Mouse (Mus musculus) lung, adult 18-20 months (tissue): Measurements from ENCODE around the gene Kif16b.

Experiments used
- DNase-seq, 2 experiments: peaks; one replicate each; pipeline ENCODE4 v3.0.0; 2022; ENCODE audit warnings: mixed read lengths in 2 of 2

Kif16b gene

DNA sequence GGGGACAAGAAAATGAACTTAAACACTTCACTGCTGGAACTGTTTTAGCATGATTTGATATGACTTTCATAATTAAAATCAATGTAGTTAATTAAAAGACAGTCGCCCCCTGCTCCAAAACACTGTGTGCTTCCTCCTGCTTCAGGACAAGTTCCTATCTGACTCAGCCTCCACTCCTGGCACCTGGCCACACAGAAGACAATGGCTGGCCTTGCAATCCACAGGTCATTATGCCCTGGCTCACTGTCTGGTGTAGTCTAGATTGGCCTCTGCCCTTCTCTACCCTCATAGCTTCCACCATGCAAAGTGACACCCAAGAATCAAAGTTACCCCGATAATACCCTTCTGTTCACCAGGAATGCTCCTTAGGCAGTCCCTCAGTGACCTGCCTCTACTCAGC, 26.8 kb downstream of the Kif16b start:
- peak; percentile 30 to 44 for DNase-seq

DNA sequence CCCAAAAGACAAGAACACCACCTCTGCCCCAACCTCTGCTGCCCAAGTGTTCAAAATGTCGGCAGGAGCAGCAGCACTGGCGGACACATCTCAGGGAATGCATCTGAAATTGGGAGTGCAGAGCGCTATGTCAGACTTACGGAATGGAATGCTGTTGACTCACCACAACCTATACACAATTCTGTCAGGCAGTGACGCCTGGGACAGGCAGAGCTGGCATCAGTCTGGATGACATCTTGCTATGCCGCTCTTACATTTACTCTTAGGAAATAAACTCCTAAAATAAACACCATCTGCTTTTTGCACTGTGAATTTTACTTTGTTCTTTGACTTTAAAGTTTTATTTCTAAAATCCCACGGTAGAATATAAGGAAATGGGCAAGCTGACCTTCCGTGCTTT, 31.3 kb downstream of the Kif16b start:
- DNase-seq = no peak

DNA sequence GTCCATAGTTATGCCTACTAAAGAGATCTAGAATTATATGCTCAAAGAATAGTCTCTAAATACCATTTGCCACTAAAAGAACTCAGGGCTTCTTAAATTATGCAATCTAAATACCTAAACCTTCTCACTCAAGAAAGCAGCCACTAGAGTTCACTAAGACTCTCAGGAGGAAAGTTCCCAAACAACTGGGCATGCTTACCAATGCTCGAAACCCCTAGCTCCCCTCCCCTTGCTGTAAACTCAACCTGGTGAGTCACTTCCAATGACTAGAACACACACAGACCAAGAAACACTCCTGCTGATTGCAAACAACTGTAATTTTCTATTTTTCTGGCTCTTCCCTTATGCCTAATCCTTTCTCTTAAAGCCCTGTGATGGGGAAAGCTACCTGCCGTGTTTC, 33.9 kb downstream of the Kif16b start:
- peak; percentile 43 to 63 for DNase-seq

DNA sequence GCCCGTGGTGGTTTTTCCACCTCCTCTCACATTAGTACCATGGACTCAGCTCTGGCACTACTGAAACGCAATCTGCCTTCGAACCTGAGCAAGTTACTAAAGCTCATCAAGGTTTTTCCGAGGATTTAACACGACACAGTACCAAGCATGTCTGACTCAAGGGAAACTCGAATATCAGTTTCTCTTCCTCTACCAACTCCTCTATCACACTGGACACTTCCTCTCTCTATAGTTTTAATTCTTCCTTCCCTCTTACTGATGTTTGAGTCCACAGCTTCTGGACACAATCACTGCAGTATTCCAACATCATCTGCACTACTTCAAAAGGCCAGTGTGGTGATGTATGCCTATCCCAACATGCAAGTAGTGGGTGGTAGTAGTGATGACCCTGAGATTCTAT, 40.3 kb downstream of the Kif16b start:
- DNase-seq = no peak

DNA sequence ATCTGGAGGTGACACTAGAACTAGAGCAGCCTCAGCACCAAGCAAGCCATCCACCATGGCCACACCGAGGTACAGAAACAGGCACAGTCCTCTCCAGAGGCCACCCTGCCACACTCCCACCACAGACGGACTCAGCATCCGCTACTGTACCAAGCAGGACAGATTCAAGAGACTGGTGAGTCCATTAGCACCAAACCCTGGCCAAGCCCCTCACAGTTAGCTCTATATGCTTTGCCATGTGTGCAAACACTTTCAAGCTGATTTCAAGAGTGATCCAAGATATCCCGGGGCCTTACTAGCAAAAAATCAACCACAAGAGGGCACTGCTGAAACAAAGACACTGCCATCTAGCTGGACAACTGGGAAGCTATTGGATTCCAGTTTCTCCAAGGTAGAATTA, 41.9 kb downstream of the Kif16b start:
- DNase-seq = peak; percentile 37 to 65

DNA sequence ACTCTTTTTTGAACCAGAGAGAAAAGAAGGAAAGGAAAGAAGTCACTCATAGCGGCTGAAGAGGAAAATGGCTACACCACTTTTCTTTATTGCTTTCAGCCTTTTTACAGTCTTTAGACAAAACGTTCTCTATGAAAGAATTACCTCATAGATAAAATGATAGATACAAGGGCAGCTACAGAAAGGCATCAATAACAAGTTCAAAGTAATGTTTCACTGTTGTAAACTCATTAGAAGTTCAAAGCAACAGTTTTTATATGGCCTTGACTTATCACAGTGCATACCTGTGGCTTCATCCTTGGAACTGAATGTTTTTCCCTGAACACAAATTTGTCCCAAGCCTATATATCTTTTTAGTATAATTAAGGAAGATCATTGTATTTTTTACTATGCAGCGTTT, 62.6 kb downstream of the Kif16b start:
- no peak for DNase-seq

DNA sequence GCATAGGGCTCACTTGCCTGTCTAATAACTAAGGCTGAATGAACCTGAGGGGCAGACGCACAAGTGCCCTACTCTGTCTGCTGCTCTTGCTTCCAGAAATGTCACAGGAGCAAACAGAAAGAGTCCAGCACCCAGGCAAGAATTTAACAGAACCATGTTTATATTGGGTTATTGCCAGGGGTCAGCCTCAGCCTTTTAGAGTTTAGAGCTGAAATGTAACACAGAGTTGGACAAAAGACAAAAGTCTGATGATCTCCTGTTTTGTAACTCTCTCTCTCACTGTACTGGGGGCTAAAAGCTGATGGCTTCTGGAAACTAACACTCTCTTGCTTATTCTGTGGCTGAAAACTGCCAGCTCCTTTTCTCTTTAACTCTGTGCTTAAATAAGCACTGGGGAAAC, 63.2 kb downstream of the Kif16b start:
- DNase-seq = peak in 1 of 2 experiments; percentile 48

DNA sequence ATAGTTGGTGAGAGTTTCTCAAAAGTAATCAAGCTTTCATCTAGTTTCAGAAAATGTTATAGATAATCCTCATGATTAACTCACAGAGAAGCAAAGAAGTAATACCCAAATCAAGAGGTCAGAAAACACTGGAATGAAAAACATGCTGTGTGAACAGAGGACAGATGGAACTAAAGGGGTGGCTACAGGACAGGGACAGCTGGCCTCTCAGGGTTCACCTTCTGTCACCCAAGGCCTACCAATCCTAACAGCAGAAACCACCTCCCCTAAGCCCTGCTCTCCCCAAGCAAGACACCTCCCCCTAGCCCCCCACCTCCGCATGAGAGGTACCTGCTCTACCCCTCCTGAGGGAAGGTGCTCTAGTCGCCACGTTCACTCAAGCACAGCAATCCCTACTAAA, 66.6 kb downstream of the Kif16b start:
- no peak for DNase-seq

DNA sequence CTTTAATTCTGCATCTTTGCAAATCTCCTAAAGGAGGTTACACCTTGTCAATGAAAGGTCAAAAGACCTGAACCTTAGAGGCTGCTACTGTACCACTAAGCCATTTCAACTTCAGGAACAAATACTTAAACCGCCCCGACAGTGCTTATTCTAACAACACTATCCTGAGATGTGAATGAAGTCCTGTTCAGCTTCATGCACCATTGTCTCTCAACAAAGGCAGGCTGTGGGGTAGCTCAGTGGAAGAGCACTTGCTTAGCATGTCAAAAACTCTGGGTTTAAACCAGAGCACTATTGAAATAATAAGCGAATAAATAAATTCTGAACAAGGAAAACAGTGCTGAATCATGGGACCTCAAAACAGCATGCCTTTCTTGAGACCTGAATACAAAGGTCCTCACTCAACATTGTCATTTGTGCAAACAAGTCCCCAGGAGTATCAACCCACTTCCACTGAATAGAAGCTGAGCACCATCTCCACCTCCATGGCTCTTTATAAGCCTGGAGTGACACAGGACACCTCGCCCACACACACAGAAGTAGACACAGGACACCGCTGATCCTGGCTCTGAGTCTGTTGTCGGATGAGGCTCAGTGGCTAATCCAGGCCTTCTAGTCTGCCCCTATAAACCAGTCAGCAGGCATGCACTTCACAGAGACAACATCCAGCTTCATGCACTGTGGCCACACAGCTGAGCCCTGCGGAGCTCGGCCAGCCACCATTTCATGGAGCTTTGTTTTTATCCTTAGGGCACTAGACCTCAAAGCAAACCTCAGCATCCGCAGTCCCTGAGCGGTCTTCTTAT, 68.5 kb downstream of the Kif16b start:
- no peak for DNase-seq

DNA sequence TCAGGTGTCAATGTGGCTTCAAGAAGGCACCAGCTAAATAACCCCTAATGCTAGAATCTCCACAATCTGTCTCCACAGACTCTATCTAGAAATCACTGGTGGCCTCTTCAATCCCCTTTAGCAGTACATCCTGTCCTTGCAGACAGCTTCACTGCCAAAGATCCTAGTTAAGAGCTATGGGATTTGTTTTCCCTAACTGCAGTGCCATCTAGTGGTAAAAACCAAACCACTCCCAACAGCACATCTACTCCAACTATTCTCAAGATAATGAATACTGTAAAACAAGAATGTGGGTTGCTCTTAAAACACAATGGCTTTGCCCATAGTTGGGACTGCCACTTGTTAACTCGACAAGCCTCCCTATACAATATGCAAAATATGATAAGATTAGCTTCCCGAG, 88.3 kb downstream of the Kif16b start:
- peak in 1 of 2 experiments; percentile 20 for DNase-seq

DNA sequence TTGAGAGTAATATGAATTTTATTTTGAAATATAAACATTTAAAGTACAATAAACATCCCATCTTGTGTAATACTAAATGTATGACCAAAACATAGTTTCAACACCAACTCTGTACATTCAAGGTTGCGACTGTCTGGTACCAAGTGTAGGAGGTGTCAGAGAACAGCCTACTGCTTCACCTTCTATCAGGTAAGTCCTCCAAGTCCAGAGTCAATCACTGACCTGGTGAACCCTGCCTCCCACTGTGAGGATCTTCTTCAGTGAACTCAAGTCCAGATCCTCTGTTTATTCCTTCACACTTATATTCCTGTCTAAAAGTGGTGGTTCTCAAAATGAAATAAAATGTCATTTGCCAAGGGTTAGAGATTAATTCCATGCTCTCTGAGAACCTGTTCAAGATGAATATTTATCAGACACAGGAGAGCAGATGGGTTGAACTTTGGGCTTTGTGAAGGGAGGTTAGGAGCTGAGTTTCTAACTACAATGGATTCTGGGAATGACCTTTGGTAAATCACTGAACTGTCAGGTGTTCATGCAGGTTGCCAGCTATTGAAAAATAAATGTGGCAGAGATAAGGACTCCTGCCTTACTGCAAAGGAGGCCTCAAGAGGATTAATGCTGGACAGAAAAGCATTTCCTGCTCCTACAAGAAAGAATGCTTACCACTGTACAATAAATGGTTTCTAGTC, 97.4 kb downstream of the Kif16b start:
- no peak for DNase-seq

DNA sequence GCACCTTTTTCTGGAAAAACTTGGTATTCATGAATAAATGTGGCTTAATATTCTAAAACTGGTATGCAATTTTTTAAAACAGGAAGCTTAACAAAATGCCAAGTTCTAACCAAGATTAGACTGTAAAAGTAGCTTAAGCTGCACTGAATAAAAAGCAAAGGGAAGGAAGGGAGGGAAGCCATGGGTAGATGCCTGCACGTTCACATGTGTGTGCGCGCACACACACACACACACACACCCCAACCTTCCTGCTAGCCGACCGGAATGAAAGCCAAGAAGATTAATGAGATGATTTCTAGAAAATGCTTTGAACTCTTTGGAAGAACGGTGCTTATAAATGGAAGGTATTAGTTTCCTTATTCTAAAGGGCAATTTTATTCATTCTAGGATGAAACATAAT, 104.0 kb downstream of the Kif16b start:
- no peak for DNase-seq

DNA sequence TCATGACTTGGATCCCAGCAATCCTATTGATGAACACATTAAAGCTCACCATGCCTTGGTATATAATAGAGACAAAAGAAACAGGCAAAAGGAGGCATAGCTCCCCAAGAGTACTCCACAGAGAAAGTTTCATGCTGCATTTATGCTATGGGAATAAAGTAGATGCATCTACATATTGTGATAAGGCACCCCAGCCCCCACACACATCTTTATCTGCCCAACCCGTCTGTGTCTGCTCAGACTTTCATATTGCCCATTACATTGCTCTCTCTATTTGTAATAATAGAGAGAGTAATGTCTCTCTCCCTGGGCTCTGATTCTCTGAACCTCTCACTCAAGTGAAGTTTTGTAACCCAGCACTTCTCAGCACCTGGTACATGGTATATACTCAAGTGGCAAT, 126.0 kb downstream of the Kif16b start:
- no peak for DNase-seq

DNA sequence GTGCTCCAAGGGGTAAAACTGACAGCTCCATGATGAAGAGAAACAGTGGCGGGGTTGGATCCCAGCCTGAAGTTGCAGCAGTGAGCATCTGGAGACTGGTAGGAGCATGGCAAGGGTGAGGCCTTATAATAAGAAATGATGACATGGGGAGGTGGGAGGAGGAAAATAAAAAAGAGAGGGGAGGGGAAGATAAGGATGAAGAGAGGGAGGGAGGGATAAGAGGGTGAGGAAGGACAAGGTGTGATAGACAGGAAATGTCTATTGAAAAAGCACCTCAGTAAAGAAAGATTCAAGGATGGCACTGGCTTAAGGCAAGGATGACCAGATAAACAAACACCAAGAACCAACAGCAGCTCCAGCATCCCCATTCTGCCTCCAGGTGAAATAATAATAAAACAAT, 126.6 kb downstream of the Kif16b start:
- DNase-seq = no peak

DNA sequence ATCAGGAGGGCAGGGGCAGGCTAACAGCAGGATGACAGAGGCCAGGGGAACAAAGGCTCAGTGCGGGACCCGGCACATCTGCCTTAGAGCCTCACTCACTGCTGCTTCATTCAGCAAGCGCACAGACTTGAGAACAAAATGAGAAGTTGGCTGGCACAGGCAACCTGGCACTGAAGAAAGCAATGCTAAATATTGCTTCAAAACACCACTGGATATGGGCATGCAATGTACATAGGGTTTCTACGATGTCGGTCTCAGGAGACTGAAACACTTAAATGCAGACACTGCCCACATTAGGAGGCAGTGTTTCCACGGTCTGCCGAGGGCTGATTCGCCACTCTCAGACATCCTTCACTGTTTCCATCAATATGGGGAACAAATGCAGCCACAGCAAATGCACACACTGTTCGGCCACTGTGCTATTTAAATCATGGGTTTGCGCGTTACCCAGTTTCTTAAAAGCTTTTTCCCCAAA, 131.6 kb downstream of the Kif16b start:
- no peak for DNase-seq

DNA sequence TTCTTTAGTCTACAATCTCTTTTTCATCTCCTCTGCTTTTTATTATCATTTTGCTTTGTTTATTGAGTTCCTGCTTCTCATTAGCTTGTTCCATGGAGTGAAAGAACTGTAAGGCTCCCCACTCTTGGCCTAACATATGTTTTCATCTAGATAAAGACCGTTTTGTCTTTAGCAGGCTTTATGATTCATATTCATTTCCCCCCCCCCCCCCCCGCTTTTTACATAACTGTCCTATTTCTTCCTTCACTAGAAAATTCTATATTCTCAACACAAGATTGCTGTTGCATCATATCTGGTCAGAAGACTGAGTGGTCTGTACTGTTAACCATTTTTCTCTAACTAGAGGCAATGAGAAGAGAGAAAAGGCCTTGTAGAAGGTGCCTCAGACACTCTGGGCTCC, 137.1 kb downstream of the Kif16b start:
- DNase-seq = no peak

DNA sequence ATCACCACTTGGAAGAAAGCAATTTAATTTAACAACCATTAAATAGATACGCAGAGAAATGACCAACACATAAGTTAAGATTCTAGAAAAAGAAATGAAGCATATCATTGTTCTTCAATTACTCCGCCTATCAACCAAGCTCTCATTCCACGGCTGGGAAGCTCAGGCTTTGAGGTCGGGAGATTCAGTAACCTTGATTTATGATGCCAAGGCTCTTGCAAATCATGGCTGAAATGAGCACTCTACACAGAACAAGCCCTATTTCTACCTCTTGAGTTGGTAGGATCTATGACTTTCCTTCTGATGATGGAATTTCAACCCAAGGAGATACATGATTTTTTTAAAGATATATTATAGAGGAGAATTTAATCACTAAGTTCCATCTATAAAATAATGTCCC, 140.5 kb downstream of the Kif16b start:
- no peak for DNase-seq

DNA sequence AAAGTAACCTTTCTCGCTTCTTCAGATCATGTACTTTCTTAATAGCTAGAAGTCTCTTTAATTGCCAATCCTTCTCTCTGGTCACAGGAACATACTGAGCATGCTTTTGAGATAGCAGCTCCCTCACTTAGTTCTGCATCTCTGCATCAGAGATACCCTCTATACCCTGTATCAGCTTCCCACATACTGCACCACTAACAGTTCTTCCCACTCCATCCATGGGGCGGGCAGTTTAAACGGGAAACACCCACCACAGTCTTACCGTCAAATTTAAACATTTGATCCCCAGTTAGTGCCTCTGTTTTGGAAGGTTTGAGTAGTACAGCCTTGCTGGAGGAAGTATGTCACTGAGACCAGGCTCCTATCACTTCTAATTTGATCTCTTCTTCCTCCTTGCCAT, 142.1 kb downstream of the Kif16b start:
- no peak for DNase-seq

DNA sequence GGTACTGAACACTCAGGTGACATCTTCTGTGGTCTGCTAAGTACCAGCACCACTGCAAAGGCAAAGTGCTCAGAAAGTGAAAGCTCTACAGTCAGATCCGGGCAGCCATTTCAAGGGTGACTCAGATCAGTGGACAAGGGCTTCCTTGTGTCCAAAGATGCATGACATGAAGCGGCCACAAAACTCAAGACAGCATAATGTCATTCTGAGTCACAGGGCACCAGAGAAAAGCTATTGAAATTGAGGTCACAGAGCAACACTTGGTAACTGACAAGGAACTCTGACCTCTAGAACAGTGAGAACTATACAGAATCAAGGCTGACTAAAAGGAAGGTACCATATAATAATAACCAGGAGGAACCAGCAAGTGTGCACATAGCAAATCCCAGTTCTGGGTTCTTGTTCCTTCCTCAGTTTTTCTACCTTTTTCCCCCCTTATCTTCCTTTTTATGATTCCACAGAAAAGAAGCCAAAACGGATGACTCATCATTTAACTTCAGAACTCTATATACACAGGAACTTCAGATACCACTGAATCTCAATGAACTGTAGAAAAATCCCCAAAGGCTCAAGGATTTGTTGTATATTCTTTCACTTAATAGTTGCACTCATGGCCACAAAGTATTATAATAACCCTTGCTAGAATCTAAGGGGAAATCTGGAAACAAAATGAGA, 143.1 kb downstream of the Kif16b start:
- DNase-seq = no peak

DNA sequence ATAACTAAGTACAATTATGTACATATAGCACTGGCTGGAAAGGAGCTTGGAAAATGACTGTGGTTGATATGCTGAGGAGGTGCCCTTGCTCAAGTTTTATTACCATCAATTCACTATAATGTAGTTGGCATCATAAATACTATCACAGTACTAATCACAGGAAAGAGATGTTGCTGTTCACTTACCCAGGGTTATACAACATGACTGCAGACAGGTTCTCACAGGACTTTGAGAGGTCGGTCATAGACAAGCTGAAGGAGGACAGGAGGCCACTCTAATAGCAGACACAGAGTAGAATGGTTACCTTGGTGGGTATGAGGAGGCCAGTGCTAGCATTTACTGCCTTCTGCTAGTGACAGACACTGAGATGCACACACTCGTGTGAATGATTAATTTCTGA, 162.0 kb downstream of the Kif16b start:
- DNase-seq = no peak

DNA sequence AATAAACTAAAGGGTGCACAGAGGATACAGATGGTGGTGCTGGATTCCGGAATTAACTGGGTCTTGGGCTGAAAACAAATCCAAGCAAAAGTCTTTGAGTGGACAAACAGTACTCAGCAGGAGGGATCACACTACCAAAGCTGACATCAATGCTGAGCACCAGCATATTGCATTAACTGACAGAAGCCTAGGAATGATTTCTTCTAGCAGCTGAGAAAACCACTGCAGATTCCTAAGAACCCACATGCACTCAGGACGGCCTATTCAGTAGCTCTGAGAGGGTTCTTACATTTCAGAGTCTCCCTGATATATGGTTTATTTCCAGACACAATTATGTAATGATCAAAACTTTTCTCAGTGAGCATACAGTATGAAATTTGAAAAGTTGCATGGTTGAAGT, 162.8 kb downstream of the Kif16b start:
- no peak for DNase-seq

DNA sequence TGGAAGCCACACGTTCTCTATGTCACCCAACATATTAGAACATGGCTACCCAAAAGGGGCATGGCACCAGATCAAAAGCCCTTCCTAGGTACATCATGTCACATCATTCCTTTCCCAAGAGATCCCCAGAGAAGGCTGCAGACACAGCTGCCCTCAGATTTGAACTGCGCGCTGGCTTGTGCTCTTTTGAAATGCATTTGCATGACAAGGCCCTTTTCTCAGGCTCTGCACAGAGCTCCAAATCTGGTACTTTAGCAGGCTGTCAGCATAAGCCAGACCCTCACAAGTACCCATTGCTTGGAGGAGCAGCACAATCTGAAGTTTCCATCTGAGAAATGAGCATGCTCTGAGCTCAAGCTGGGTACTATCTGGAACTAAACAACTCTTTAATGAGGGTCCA, 165.6 kb downstream of the Kif16b start:
- no peak for DNase-seq

DNA sequence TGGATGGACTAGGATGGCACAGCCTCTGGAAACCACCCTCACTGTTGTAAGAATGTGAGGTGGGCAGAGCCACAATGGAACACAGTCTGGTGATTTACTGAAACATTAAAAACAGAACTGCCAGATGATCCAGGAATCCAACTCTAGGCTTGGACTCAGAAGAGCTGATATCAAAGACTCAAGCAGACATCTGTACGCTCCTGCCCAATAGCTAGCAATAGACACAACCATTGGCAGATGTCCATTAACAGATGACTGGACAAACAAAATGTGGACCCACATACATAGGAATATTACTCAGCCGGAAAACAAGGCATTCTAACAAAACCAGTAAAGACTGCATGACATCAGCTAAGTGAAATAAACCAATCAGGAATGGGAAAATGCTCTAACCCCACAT, 167.3 kb downstream of the Kif16b start:
- no peak for DNase-seq

DNA sequence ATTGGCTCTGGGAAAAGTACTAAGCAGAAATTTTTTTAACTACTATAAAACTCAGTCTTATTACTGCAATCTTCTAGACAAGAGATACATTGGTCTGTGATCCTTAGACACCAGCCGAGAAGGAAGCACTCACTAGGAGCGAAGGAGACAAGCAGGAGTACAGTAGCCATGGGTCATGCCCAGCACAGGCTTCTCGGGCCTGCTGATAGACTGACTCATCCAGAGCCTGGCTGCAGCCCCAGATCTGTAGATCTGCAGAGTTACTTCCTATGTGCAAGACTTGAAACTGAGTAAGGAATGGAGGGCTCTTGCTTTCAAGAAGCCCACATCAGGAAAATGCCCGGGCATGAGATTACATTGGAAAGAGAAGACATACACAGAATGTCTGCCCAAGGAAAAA, 169.0 kb downstream of the Kif16b start:
- DNase-seq = no peak
